Mouse (Mus musculus) fat pad, adult 2 months (tissue): ENCODE results near the gene Rnd1.

Experiments used
- DNase-seq: peaks from one replicate; pipeline ENCODE4 v3.0.0-alpha.2; 2011; ENCODE audit warnings: low read depth, low spot score; ENCODE audit errors: extremely low read depth

Gene Rnd1

GRCm38 (mm10) chr15:98615751-98616150, 61.5 kb downstream of the Rnd1 start:
- no peak for DNase-seq

- DNase-seq: no peak
Measured at GRCm38 (mm10) chr15:98614971-98615370, 62.3 kb downstream of the Rnd1 start.

DNA sequence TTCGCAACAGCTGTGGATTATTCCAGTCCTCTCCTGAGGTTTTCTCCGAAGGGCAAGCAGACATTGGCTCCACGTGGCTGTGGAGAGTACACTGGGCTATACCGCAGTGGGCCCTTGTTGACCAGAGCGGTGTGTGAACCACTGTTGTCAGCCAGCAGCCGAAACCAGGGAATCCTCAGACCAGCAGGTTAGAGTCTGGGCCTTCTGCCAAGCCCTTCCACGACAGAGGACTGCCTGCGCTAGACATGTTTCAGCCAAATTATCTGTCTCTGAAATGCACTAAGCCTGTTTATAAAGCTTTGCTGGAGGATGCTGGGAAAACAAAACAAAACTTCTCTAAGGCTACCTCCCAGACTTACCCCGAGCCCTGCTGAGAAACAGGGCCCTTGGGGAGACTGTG, 62.7 kb downstream of the Rnd1 start:
- no peak for DNase-seq
